Mouse (Mus musculus): ENCODE measurements around the gene Rgs7bp. TPM values are rescaled to one million over a fixed set of nuclear protein-coding genes. Genes with fewer than 3 reads are reported as not detected.

Gene Rgs7bp
- polyA plus RNA-seq, 1 experiment from 2014 or later: 5.0 TPM

DNA sequence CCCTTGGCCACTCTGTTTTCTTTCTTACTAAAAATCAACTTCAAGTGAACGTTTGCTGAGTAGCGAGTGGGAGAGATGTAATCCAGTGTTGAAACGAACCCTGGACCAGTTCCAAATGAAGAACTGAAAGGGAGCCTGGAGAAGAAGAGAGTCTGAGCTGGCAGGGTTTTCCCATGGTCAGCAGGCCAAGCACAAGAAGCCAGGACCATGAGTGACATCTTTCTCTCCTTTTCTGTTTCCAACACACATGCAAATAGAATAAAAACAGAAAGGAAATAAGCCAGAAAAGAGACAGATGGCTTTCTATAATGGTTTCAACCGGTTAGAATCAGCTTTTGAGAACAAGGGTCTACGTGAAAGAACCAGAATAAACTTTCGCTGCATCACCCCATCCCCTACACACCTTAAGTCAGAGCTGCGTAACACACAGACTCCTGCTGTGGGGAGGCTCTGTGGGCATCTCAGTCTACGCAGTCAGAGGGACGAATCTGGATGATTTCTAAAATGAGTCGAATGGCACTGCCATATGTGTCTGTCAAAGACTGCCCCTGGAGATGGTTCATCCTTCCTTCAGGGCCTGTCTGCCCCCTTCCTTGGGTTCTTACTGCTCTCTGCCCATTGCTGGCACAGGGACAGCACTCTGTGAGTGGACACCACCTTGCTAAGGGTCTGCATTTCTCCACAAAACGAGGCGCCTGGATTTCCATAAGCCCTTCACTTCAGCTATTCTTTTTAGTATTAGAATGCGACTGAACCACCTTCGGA, 93.6 kb downstream of the Rgs7bp start:
- Histone ChIP-seq H3K9ac (no peak overlapping the region), H3K27ac (no peak overlapping the region), H3K27me3 (no peaks in the 10 kb centered on the region), H3K36me3 (no peaks in the 10 kb centered on the region), H3K4me1 (0 out of 2 replicates have a peak, but pooled peaks cover 4% of the 10 kb centered on the region), H3K9me3 (no peaks in the 10 kb centered on the region), H3K4me2 (no peak overlapping the region), H3K4me3 (no peak overlapping the region)
- ATAC-seq (ENCODE audit: insufficient number of reproducible peaks, low FRiP score, low TSS enrichment, low read depth): no peak
- WGBS: 80% methylated on average over 14 of the region's 14 CpGs

DNA sequence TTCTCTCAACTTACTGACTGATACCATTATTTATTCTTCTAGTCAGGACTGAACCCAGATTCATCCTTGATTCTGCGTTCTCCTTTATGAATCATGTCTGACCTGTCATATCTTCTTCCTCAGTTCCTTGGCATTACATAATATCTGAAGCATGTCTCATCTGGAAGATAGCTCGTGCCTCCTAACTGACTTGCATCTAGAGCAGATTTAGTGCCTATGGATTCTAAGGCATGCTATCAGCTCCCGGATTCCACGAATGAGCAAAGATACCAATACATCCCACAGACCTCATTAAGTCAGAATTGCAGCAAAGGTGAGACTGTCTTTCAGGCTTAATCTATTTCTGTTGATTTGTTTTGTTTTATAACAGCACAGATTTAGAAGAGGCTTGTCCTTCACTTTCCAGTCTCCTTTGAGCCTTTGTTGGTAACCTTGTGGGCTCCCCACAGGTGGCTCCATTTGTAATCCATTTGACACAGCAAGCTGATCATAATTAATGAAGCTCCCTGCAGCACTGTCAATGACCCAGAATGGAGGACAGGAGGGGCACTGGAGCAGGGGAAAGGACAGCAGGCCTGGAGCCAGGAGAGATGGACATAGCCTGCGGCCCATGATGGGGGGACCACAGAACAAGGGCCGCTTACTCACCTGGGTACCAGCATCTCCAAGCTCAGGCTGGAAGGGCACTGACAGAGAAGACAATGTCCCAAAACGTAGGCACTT, 94.4 kb downstream of the Rgs7bp start:
- Histone ChIP-seq H3K36me3 (no peaks in the 10 kb centered on the region), H3K9me3 (no peaks in the 10 kb centered on the region), H3K27ac (no peak overlapping the region), H3K9ac (no peak overlapping the region), H3K4me2 (no peak overlapping the region), H3K27me3 (no peaks in the 10 kb centered on the region), H3K4me1 (0 out of 2 replicates have a peak, but pooled peaks cover 4% of the 10 kb centered on the region), H3K4me3 (no peak overlapping the region)
- 79% methylated on average over 7 of the region's 7 CpGs for WGBS
- no peak for ATAC-seq (ENCODE audit: insufficient number of reproducible peaks, low FRiP score, low TSS enrichment, low read depth)

DNA sequence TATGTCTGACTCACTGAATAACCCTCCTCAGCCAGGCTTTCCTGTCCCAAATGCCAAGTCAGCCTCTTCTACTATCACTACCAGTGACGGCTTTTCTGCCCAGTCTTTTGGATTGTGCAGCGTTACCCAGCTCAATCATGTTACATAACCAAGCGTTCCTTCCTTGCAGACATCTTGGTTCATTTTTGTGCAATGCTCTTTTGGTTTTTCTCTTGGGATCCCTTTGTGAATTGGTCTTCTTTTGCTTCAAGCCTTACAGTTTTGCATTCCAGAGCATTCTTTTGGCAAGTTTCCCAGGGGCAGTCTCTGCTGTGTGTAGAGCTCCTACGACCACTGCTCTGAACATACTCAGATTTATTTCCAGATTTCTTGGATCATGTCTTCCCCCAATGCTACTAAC, 95.0 kb downstream of the Rgs7bp start:
- Histone ChIP-seq H3K27ac (no peak overlapping the region), H3K27me3 (no peaks in the 10 kb centered on the region), H3K4me2 (no peak overlapping the region), H3K4me1 (0 out of 2 replicates have a peak, but pooled peaks cover 4% of the 10 kb centered on the region), H3K9ac (no peak overlapping the region), H3K36me3 (no peaks in the 10 kb centered on the region), H3K9me3 (no peaks in the 10 kb centered on the region), H3K4me3 (no peak overlapping the region)
- ATAC-seq (ENCODE audit: insufficient number of reproducible peaks, low FRiP score, low TSS enrichment, low read depth): no peak
- WGBS: 61% methylated on average over 4 of the region's 4 CpGs

DNA sequence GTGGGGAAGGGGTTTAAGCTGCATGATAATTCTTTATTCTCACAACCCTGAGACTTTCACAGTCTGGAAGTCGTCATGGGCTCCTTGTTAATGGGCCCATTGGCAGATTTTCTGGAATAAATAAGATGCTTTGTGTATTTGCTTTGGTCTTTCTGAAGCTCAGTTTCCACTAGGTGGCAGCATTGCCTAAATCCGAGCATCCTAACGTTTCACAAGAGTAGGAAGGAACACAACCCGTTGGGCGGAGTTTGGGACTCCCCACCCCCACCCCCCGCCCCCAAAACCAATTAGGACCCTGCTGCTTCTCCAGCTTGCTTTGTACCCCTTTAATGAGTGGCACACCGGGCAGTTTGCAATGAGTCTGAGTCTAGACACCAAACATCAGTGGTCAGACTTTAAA, 106.8 kb downstream of the Rgs7bp start:
- peak overlapping the region; percentile 30 for H3K4me2 ChIP-seq
- ATAC-seq (ENCODE audit: insufficient number of reproducible peaks, low FRiP score, low TSS enrichment, low read depth): no peak

DNA sequence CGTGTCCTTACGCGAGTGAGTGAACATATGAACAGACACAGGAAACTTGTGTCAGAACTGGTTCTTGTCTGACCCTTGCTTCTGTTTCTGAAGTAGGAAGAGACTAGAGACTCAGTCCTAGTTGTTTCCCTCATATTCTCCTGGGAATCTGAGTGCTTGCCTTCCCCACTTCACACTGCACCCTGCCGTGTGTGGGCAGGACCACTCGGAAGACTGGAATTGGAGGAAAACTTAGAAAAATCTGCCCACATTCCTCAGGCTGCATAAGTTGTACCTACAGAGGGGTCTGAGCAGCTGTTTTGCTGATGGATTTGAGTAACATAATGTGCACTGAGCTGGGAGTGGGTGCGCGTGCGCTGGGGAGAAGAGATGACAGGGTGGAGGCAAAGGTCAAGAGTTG, 114.2 kb downstream of the Rgs7bp start:
- no peak overlapping the region for H3K4me3 ChIP-seq
- no peak overlapping the region for H3K27ac ChIP-seq
- no peaks in the 10 kb centered on the region for H3K9me3 ChIP-seq
- H3K27me3 ChIP-seq: no peaks in the 10 kb centered on the region
- 88% methylated on average over 8 of the region's 8 CpGs for WGBS
- H3K4me2 ChIP-seq: no peak overlapping the region
- no peak for ATAC-seq (ENCODE audit: insufficient number of reproducible peaks, low FRiP score, low TSS enrichment, low read depth)
- H3K9ac ChIP-seq: no peak overlapping the region
- H3K36me3 ChIP-seq: no peaks in the 10 kb centered on the region
- peaks cover 7% of the 10 kb centered on the region for H3K4me1 ChIP-seq

More for the DNA sequence above, 106.8 kb downstream of the Rgs7bp start:
- H3K27ac ChIP-seq: no peak overlapping the region
- H3K9ac ChIP-seq: no peak overlapping the region
- no peak overlapping the region for H3K4me3 ChIP-seq
- no peaks in the 10 kb centered on the region for H3K36me3 ChIP-seq
- H3K4me1 ChIP-seq: 0 out of 2 replicates have a peak, but pooled peaks cover 3% of the 10 kb centered on the region
- no peaks in the 10 kb centered on the region for H3K27me3 ChIP-seq
- no peaks in the 10 kb centered on the region for H3K9me3 ChIP-seq
- 0% methylated on average over 7 of the region's 7 CpGs for WGBS

DNA sequence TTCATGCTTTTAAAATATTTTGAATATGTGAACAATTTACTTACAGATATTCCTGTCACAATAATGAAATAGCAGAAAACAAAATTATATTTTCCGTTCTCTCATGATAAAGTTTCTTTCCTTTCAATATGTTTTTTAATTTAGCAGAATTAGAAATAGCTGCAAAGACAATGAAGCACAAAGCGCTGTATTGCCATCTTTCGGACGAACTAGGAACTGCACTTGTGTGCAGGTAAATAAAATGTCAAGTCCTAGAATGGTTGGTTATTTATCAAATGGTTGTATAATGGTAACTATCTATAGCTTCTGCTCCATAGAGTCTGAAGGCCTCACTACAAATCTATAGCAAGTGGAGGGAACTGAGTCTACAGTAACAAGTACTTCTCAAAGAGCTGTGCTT, 114.9 kb downstream of the Rgs7bp start:
- Histone ChIP-seq H3K27ac (no peak overlapping the region), H3K9me3 (no peaks in the 10 kb centered on the region), H3K4me1 (peaks cover 7% of the 10 kb centered on the region), H3K9ac (no peak overlapping the region), H3K4me3 (no peak overlapping the region), H3K4me2 (no peak overlapping the region), H3K36me3 (no peaks in the 10 kb centered on the region), H3K27me3 (no peaks in the 10 kb centered on the region)
- ATAC-seq (ENCODE audit: insufficient number of reproducible peaks, low FRiP score, low TSS enrichment, low read depth): no peak
- 7% methylated on average over 4 of the region's 4 CpGs for WGBS

DNA sequence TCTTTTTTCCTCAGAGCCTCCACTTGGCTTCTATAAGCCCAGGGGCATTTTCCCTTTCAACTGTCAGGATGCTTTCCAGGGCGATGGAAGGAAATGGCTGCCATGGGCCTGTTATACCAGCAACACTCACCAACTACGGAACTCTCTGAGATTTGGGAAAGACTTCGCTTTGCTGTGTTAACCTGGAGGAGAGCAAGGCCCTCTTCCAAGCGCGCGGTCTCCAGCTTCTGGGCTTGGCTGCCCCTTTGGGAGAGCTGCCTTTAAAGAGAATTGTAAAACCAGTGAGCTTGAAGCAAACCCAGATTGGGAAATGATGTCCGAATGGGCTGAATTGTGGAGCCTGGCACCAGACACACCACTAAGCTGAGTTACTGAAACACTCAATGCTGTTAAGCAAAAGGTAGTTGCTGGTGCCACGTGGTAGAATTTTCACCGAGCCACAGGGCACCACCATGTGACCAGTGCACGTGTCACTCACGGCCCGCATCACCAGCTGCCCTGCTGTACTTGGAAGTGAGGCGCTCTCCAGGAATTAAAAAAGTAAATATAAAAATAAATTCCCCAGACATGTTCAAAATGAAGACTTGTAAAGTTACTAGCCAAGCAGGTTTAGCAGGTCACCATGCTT, 115.7 kb downstream of the Rgs7bp start:
- Histone ChIP-seq H3K9ac (no peak overlapping the region), H3K4me1 (peaks cover 7% of the 10 kb centered on the region), H3K27ac (no peak overlapping the region), H3K36me3 (no peaks in the 10 kb centered on the region), H3K9me3 (no peaks in the 10 kb centered on the region), H3K4me2 (no peak overlapping the region), H3K4me3 (no peak overlapping the region), H3K27me3 (no peaks in the 10 kb centered on the region)
- ATAC-seq (ENCODE audit: insufficient number of reproducible peaks, low FRiP score, low TSS enrichment, low read depth): 0 out of 2 replicates have a peak, but pooled peaks have one; percentile 58
- 47% methylated on average over 13 of the region's 13 CpGs for WGBS

DNA sequence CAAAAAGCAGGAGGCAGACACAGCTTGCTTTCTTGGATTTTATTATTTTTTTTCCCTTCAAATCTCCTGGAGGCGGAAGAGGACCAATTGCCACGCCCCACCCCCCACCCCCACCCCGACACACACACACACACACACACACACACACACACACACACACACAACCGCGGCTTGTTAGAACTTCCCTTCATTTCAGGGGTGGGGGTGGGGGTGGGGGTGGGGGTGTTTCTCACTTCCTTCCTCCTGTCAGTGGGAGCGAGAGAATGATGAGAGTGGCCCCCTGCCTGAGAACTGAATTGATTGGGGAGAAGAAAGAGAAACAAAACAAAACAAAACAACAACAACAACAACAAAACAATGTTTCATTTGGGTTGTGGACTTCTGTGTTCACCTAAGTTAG, 117.0 kb downstream of the Rgs7bp start:
- Histone ChIP-seq H3K9ac (no peak overlapping the region), H3K4me2 (peak overlapping the region; percentile 42), H3K4me1 (peaks cover 7% of the 10 kb centered on the region), H3K9me3 (no peaks in the 10 kb centered on the region), H3K27me3 (no peaks in the 10 kb centered on the region), H3K4me3 (peak overlapping the region; percentile 19; the same call in 1 of the 2 replicates), H3K36me3 (no peaks in the 10 kb centered on the region), H3K27ac (no peak overlapping the region)
- no peak for ATAC-seq (ENCODE audit: insufficient number of reproducible peaks, low FRiP score, low TSS enrichment, low read depth)
- 11% methylated on average over 5 of the region's 6 CpGs for WGBS

DNA sequence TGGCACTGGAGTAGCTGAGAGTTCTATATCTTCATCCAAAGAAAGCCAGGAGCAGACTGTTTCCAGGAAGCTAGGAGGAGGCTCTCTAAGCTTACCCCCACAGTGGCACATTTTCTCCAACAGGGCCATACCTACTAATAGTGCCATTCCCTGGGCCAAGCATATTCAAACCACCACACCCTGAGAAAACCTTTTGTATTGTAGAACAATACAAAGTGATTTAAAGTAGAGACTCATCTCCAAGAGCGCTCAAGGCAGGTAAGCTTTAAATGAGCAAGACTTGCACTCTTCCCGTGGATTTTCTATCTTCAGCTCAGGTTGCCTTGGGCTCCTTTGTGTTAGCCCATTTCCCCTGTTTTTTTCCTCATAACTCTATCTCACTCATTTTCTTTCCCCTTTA, 118.1 kb downstream of the Rgs7bp start:
- ATAC-seq (ENCODE audit: insufficient number of reproducible peaks, low FRiP score, low TSS enrichment, low read depth): no peak
- H3K27me3 ChIP-seq: no peaks in the 10 kb centered on the region
- H3K36me3 ChIP-seq: no peaks in the 10 kb centered on the region
- H3K27ac ChIP-seq: no peak overlapping the region
- no peak overlapping the region for H3K4me3 ChIP-seq
- H3K4me1 ChIP-seq: peaks cover 7% of the 10 kb centered on the region
- WGBS: 84% methylated on average over 2 of the region's 2 CpGs
- no peak overlapping the region for H3K4me2 ChIP-seq
- no peak overlapping the region for H3K9ac ChIP-seq
- no peaks in the 10 kb centered on the region for H3K9me3 ChIP-seq

DNA sequence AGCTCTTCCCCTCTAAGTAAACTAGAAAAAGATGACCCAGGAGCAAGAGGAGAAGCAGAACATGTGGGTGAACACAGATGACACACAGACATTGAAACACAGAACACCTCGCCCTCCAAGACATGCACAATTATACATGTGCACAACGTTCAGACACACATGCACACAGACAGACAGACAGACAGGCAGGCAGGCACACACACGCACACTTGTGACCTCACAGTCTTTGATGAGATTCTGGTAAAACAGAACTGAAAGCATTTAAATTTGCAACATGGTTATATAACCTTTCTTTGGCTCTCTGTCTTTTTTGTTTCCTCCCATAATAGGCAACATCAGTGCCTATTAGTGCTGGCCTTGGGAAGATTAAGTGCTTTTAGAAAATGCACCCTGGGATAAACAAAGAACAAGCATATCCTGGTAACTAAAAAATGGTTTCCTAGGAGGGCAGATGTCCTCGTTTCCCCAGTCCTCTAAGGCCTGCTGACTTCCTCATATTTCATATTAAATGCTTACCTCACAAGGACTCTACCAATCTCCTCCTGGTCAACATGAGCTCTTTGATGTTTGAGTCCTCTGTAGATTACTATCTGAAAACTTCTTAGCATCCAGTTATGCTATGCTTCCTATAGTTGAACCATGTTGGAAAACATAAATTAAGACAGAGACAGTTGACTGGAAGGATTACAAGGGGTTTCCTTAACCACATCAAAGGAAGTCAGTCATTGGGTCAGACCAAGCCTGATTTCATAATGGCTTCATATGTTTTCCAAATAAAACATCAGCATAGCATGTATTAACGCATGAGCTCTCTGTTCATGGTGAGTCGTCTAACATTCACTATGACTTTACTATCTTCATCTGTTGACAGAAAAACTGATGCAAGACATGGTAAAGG, 122.8 kb downstream of the Rgs7bp start:
- Histone ChIP-seq H3K4me2 (no peak overlapping the region), H3K36me3 (no peaks in the 10 kb centered on the region), H3K27me3 (no peaks in the 10 kb centered on the region), H3K9me3 (no peaks in the 10 kb centered on the region), H3K4me3 (no peak overlapping the region), H3K27ac (no peak overlapping the region), H3K4me1 (no peaks in the 10 kb centered on the region), H3K9ac (no peak overlapping the region)
- no peak for ATAC-seq (ENCODE audit: insufficient number of reproducible peaks, low FRiP score, low TSS enrichment, low read depth)
- WGBS: 60% methylated on average over 6 of the region's 6 CpGs

DNA sequence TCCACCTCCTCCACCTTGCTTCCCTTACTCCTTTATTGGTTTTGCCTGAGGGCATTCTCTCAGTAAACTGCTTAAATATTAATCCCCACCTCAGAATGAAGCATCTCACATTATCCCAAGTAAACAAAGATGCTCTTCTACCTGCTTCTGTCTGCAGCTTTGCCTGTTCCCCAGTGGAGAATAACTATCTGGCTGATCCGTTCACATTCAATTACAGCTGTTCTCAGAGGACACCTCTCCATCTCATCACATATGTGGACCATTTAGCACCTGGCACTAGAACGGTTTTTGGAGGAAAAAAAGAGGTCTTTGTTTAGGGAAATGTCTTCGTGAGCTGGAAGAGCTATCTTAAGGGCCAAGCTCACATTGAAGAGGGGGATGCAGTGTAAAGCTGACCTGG, 123.9 kb downstream of the Rgs7bp start:
- Histone ChIP-seq H3K4me1 (no peaks in the 10 kb centered on the region), H3K4me3 (no peak overlapping the region), H3K36me3 (no peaks in the 10 kb centered on the region), H3K9me3 (no peaks in the 10 kb centered on the region), H3K27me3 (no peaks in the 10 kb centered on the region), H3K9ac (no peak overlapping the region), H3K27ac (no peak overlapping the region), H3K4me2 (no peak overlapping the region)
- no peak for ATAC-seq (ENCODE audit: insufficient number of reproducible peaks, low FRiP score, low TSS enrichment, low read depth)
- 59% methylated on average over 3 of the region's 3 CpGs for WGBS
